Mouse (Mus musculus): ENCODE data around the gene Gramd1b.
A peak's percentile ranks its signal among the peaks of the same experiment; 100 is the strongest.

Gramd1b gene

GRCm38 (mm10) chr9:40336701-40337100 is 194.5 kb downstream of the Gramd1b start:
- DNase-seq (ENCODE audit: low spot score), result no peak

GRCm38 (mm10) chr9:40334617-40335016 is 196.6 kb downstream of the Gramd1b start:
- DNase-seq (ENCODE audit: low spot score), result no peak

- DNase-seq (ENCODE audit: low spot score), result peak; percentile 81
These were observed 197.4 kb downstream of the Gramd1b start for GRCm38 (mm10) chr9:40333649-40334396.

- no peak for DNase-seq (ENCODE audit: low spot score)
These were observed 198.2 kb downstream of the Gramd1b start for GRCm38 (mm10) chr9:40332731-40333648.

- DNase-seq (ENCODE audit: low spot score), result peak; percentile 71
These were observed 198.9 kb downstream of the Gramd1b start for GRCm38 (mm10) chr9:40332326-40332725.

GRCm38 (mm10) chr9:40331411-40332286 is 199.5 kb downstream of the Gramd1b start:
- no peak for DNase-seq (ENCODE audit: low spot score)

GRCm38 (mm10) chr9:40330609-40331382 is 200.4 kb downstream of the Gramd1b start:
- DNase-seq (ENCODE audit: low spot score), result peak; percentile 92

GRCm38 (mm10) chr9:40326260-40326915 is 204.8 kb downstream of the Gramd1b start:
- no peak for DNase-seq (ENCODE audit: low spot score)

- no peak for DNase-seq (ENCODE audit: low spot score)
These were observed 206.4 kb downstream of the Gramd1b start for GRCm38 (mm10) chr9:40324826-40325225.

- DNase-seq (ENCODE audit: low spot score), result no peak
These were observed 206.9 kb downstream of the Gramd1b start for GRCm38 (mm10) chr9:40324232-40324792.

GRCm38 (mm10) chr9:40323773-40324172 is 207.4 kb downstream of the Gramd1b start:
- no peak for DNase-seq (ENCODE audit: low spot score)

- no peak for DNase-seq (ENCODE audit: low spot score)
These were observed 208.0 kb downstream of the Gramd1b start for GRCm38 (mm10) chr9:40323171-40323570.

- no peak for DNase-seq (ENCODE audit: low spot score)
These were observed 208.8 kb downstream of the Gramd1b start for GRCm38 (mm10) chr9:40322372-40322771.

- no peak for DNase-seq (ENCODE audit: low spot score)
These were observed 209.5 kb downstream of the Gramd1b start for GRCm38 (mm10) chr9:40321668-40322003.

- DNase-seq (ENCODE audit: low spot score), result peak; percentile 79
These were observed 210.1 kb downstream of the Gramd1b start for GRCm38 (mm10) chr9:40320879-40321667.

GRCm38 (mm10) chr9:40320405-40320804 is 210.8 kb downstream of the Gramd1b start:
- no peak for DNase-seq (ENCODE audit: low spot score)

- no peak for DNase-seq (ENCODE audit: low spot score)
These were observed 212.4 kb downstream of the Gramd1b start for GRCm38 (mm10) chr9:40318771-40319170.

- DNase-seq (ENCODE audit: low spot score), result no peak
These were observed 213.4 kb downstream of the Gramd1b start for GRCm38 (mm10) chr9:40317735-40318134.

- DNase-seq (ENCODE audit: low spot score), result no peak
These were observed 214.1 kb downstream of the Gramd1b start for GRCm38 (mm10) chr9:40316865-40317660.
